Mouse (Mus musculus) Patski (cell line): ENCODE measurements at regions not wholly inside any gene's neighbourhood (a gene's known extent, or its start where the extent isn't known, plus 50 kb on each side); places are given as distances from the start of the nearest gene placed in this dataset.
"Not testable (repeated sequence)": the region's sequence is repeated elsewhere in the genome, so short reads cannot be mapped to it uniquely, and the experiment has no call there.

Experiments
- ATAC-seq: fragments of 100-300 bp; one replicate; pipeline ENCODE4 v1.8.0; 2021
- CTCF ChIA-PET: fragments of 350-600 bp; sonication (Branson Sonifier 250); formaldehyde crosslinking; loops from one replicate; lab custom pipeline; 2022; ENCODE audit warnings: inconsistent platforms; lab: Charles Lee
- POLR2A ChIA-PET: fragments of 350-600 bp; sonication (Branson Sonifier 250); formaldehyde crosslinking; loops from one replicate; lab custom pipeline; 2022; ENCODE audit warnings: antibody characterized with exemption, inconsistent platforms; lab: Charles Lee
- DNase-seq: peaks from one replicate; pipeline ENCODE4 v3.0.0-alpha.2; 2011; ENCODE audit warnings: low read depth, low spot score
- H3K27me3 ChIP-seq: fragments of 371-371 bp; one replicate; pipeline ENCODE4 v1.5.1; 2021
- CTCF ChIP-seq: fragments of 100-300 bp; IDR thresholded peaks from one replicate; pipeline ENCODE4 v1.5.1; 2021
- in situ Hi-C: fragments of 300-500 bp; cut with MboI; formaldehyde crosslinking; loops from 3 replicates; pipeline ENCODE4 v1.11.1; 2018; ENCODE audit warnings: low pct_unique_long_range_greater_than_20kb, mixed read lengths

DNA sequence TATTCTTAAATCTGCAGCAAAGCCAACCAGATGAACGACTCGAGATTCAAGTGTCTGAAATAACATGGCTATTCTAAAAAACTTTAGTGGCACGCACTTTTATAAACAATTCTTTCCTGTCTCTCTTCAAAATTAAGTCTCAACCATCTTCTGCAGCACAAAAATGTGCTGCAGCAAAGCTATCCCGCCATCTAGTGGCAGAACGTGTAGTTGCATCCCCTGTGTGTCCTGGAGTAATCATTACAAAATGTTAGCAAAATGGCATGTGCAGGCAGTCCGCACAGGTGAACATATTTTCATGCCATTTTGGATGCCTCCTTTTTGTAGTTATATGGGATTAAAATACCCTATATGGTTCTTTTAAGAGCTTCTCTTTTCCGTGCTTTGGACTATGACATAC is 293.1 kb upstream of the Slc7a14 start:
- no peaks in the 10 kb centered on the region for H3K27me3 ChIP-seq
- POLR2A ChIA-PET = interaction anchor here (0.5 kb wide), 1 partner anchor 356 kb away, joined by 3 read pairs; no protein-coding TSS in a partner anchor
- CTCF ChIA-PET = interaction anchor here (0.7 to 1.9 kb wide), 9 partner anchors 9 to 464 kb away, joined by 3 to 8 read pairs (median 3); no protein-coding TSS in a partner anchor
- DNase-seq (peak; percentile 55), ATAC-seq (no peak)
- in situ Hi-C loops = loop anchor here (5.0 to 10.0 kb wide), 4 partner anchors 356 to 1008 kb away; partner anchors contain the start of genes Actrt3 and Cldn11
- peak; percentile 98 for TF ChIP-seq CTCF

DNA sequence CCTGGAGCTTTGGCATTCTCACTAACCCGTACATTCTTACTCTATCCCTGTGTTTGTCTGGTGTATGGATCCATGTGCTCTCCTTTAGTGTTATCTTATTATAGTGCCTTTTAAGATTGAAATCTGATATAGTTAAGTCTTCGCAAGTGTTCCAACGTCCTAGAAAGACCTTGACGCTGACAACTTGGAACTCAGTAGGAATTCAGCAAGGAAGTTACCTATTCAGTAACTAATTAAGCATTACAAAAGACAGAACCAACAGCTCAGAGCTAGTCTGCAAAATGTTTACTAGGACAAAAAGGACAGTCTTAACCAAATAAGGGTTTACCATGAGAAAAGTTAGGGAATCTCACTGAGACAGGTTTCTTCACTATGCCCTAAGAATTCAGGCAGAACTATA is 286.4 kb upstream of the Slc7a14 start:
- CTCF ChIA-PET = interaction anchor here (1.4 kb wide), 1 partner anchor 450 kb away, joined by 4 read pairs; no protein-coding TSS in a partner anchor
- POLR2A ChIA-PET, DNase-seq, ATAC-seq, H3K27me3 ChIP-seq, in situ Hi-C loops: not testable (repeated sequence)

DNA sequence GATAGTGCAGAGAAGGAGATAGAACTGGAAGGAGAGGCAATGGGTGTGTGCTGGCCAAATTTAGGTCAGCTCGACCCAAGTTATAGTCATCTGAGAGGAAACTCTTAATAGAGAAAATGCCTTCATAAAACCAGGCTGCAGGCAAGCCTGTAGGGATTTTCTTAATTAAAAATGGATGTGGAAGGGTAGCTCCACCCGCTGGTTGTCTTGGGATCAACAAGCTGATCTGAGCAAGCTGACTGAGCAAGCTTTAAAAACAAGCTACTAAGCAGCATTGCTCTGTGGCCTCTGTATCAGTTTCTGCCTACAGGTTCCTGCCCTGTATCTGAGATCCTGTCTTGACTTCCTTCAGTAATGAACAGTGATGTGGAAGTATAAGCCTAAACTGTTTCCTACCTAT is 275.8 kb upstream of the Slc7a14 start:
- in situ Hi-C loops = no loop called here
- no peaks in the 10 kb centered on the region for H3K27me3 ChIP-seq
- CTCF ChIA-PET = interaction anchor here (0.6 to 1.8 kb wide), 8 partner anchors 18 to 445 kb away, joined by 3 to 11 read pairs (median 3); no protein-coding TSS in a partner anchor
- DNase-seq (peak; percentile 31), ATAC-seq (no peak)
- TF ChIP-seq CTCF = peak; percentile 73
- POLR2A ChIA-PET = no interaction called here

DNA sequence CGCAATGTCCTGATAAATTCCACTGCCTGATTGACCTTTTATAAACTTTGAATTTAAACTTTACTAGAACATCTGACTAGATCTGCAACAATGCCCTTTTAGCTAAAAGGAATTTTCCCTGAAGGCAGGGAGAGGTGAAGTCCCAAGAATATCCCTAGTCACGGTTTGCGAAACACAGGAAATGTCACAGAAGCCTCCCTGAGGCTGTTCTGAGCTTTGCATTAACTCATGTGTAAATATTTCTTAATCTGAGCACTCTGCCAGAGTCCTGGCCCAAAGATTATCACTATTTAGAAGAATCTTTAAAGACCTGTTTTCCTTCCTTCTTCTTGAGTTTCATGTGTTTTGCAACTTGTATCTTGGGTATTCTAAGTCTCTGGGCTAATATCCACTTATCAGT is 263.7 kb upstream of the Slc7a14 start:
- in situ Hi-C loops = loop anchor here (5.0 kb wide), 1 partner anchor 72 kb away; no protein-coding TSS in a partner anchor
- no peaks in the 10 kb centered on the region for H3K27me3 ChIP-seq
- ChIA-PET POLR2A (no interaction called here), CTCF (no interaction called here)
- TF ChIP-seq CTCF = no peak
- peak; percentile 59 for DNase-seq
- ATAC-seq = peak; percentile 69
